Mouse (Mus musculus) heart, embryonic 10.5 days (tissue): Measurements from ENCODE around the gene Atp1b3. TPM values are rescaled to one million over a fixed set of nuclear protein-coding genes. Genes with fewer than 3 reads are reported as not detected.

Experiments used
- DNase-seq: peaks from one replicate; pipeline ENCODE4 v3.0.0-alpha.2; 2017; ENCODE audit warnings: low spot score
- H3K27ac ChIP-seq: fragments of 300-500 bp; sonication (generic); 2 replicates; pipeline ENCODE4 v1.5.1; 2016; ENCODE audit warnings: mild to moderate bottlenecking
- H3K27me3 ChIP-seq: fragments of 300-500 bp; sonication (generic); 2 replicates; pipeline ENCODE4 v1.6.1; 2016; ENCODE audit warnings: mild to moderate bottlenecking; ENCODE audit not compliant: poor library complexity, insufficient read depth, severe bottlenecking
- H3K36me3 ChIP-seq: fragments of 300-500 bp; sonication (generic); 2 replicates; pipeline ENCODE4 v1.6.1; 2016; ENCODE audit warnings: mild to moderate bottlenecking, moderate library complexity
- H3K4me1 ChIP-seq: fragments of 300-500 bp; sonication (generic); 2 replicates; pipeline ENCODE4 v1.6.1; 2016; ENCODE audit warnings: mild to moderate bottlenecking
- H3K4me3 ChIP-seq: fragments of 300-500 bp; sonication (generic); 2 replicates; pipeline ENCODE4 v1.5.1; 2016; ENCODE audit warnings: mild to moderate bottlenecking, moderate library complexity
- H3K9me3 ChIP-seq: fragments of 300-500 bp; sonication (generic); 2 replicates; pipeline ENCODE4 v1.6.1; 2016; ENCODE audit warnings: mild to moderate bottlenecking, moderate library complexity
- WGBS: fragments of 180-500 bp; shearing (Covaris S2); methylation state at CpG from one replicate; pipeline ENCODE4 v1.1.7; 2016; 5-methylcytosine and 5-hydroxymethylcytosine counted together
- polyA plus RNA-seq: library from polyadenylated mRNA; unstranded; fragments of >200 nt; fragmentation: Nextera tagmentation; extraction: Ambion mirVana; gene quantifications from 2 replicates; pipeline ENCODE4 v1.2.1, GENCODE M21; 2016

The Atp1b3 gene
- polyA plus RNA-seq, 1 experiment from 2014 or later, result 163 TPM

- Histone ChIP-seq H3K36me3 (peaks cover 60% of the 10 kb centered on the region), H3K4me3 (no peak overlapping the region), H3K4me1 (no peaks in the 10 kb centered on the region), H3K27me3 (no peaks in the 10 kb centered on the region), H3K27ac (no peak overlapping the region), H3K9me3 (no peaks in the 10 kb centered on the region)
- WGBS, result 88% methylated on average over 3 of the region's 3 CpGs
- no peak for DNase-seq
Measured at GRCm38 (mm10) chr9:96308816-96309215, 55.4 kb downstream of the Atp1b3 start.

- peaks cover 3% of the 10 kb centered on the region; the same call in 1 of the 2 replicates for H3K4me1 ChIP-seq
- no peaks in the 10 kb centered on the region for H3K27me3 ChIP-seq
- no peaks in the 10 kb centered on the region for H3K9me3 ChIP-seq
- DNase-seq, result no peak
- no peak overlapping the region for H3K27ac ChIP-seq
- no peak overlapping the region for H3K4me3 ChIP-seq
- H3K36me3 ChIP-seq, result peaks cover 52% of the 10 kb centered on the region
- WGBS, result 80% methylated on average over 3 of the region's 3 CpGs
Measured at GRCm38 (mm10) chr9:96299324-96300008, 64.8 kb downstream of the Atp1b3 start.

GRCm38 (mm10) chr9:96292144-96292543 is 72.1 kb downstream of the Atp1b3 start:
- over 99% methylated on average over 7 of the region's 7 CpGs for WGBS
- Histone ChIP-seq H3K4me3 (no peak overlapping the region), H3K36me3 (peaks cover 22% of the 10 kb centered on the region), H3K4me1 (no peaks in the 10 kb centered on the region), H3K27ac (no peak overlapping the region), H3K27me3 (no peaks in the 10 kb centered on the region), H3K9me3 (no peaks in the 10 kb centered on the region)
- no peak for DNase-seq

- no peaks in the 10 kb centered on the region for H3K9me3 ChIP-seq
- H3K36me3 ChIP-seq, result peaks cover 4% of the 10 kb centered on the region; the same call in 1 of the 2 replicates
- no peak for DNase-seq
- H3K27me3 ChIP-seq, result no peaks in the 10 kb centered on the region
- WGBS, result 45% methylated on average over 1 of the region's 1 CpGs
- no peaks in the 10 kb centered on the region for H3K4me1 ChIP-seq
- H3K4me3 ChIP-seq, result no peak overlapping the region
- H3K27ac ChIP-seq, result no peak overlapping the region
Measured at GRCm38 (mm10) chr9:96284916-96285315, 79.3 kb downstream of the Atp1b3 start.

Other genes starting within 250 kb of the Atp1b3 start
- 3.9 and 4.7 TPM in 2 replicates for gene Gk5, start 245.1 kb downstream of the Atp1b3 start, polyA plus RNA-seq
- gene Tfdp2, start 168.2 kb downstream of the Atp1b3 start, polyA plus RNA-seq, result 41.9 and 45.6 TPM in 2 replicates
- gene Rnf7, start 114.2 kb upstream of the Atp1b3 start, polyA plus RNA-seq, result 260 and 265 TPM in 2 replicates
- not detected in 2 replicates for gene Gm28729, start 160.8 kb upstream of the Atp1b3 start, polyA plus RNA-seq